Mouse (Mus musculus) limb, embryonic 13.5 days (tissue): ENCODE measurements around the gene Gm16253. TPM values are rescaled to one million over a fixed set of nuclear protein-coding genes. Genes with fewer than 3 reads are reported as not detected.
"Not testable (repeated sequence)": the region's sequence is repeated elsewhere in the genome, so short reads cannot be mapped to it uniquely, and the experiment has no call there.

Source experiments
- ATAC-seq: fragments of 200-750 bp; cut with Nextera tagmentation; 2 replicates; pipeline ENCODE4 v1.8.0; 2017; ENCODE audit warnings: low read depth, moderate number of reproducible peaks, moderate TSS enrichment; ENCODE audit not compliant: low FRiP score
- H3K27ac ChIP-seq: fragments of 300-500 bp; sonication (generic); 2 replicates; pipeline ENCODE4 v1.5.1; 2015; ENCODE audit warnings: inconsistent platforms, mild to moderate bottlenecking, moderate library complexity
- H3K27me3 ChIP-seq: fragments of 300-500 bp; sonication (generic); 2 replicates; pipeline ENCODE4 v1.6.1; 2015; ENCODE audit warnings: mild to moderate bottlenecking, inconsistent platforms
- H3K36me3 ChIP-seq: fragments of 300-500 bp; sonication (generic); 2 replicates; pipeline ENCODE4 v1.6.1; 2015; ENCODE audit warnings: inconsistent platforms, mild to moderate bottlenecking, moderate library complexity
- H3K4me1 ChIP-seq: fragments of 300-500 bp; sonication (generic); 2 replicates; pipeline ENCODE4 v1.6.1; 2015; ENCODE audit warnings: inconsistent platforms
- H3K4me2 ChIP-seq: fragments of 300-500 bp; sonication (generic); replicated peaks from 2 replicates; pipeline ENCODE4 v1.6.1; 2015; ENCODE audit warnings: inconsistent platforms, mild to moderate bottlenecking, moderate library complexity
- H3K4me3 ChIP-seq: fragments of 300-500 bp; sonication (generic); 2 replicates; pipeline ENCODE4 v1.5.1; 2015; ENCODE audit warnings: moderate library complexity, mild to moderate bottlenecking, inconsistent platforms
- H3K9ac ChIP-seq: fragments of 300-500 bp; sonication (generic); 2 replicates; pipeline ENCODE4 v1.6.1; 2015; ENCODE audit warnings: mild to moderate bottlenecking, inconsistent platforms
- H3K9me3 ChIP-seq: fragments of 300-500 bp; sonication (generic); 2 replicates; pipeline ENCODE4 v1.6.1; 2016; ENCODE audit warnings: inconsistent platforms
- WGBS: fragments of 180-500 bp; shearing (Covaris S2); methylation state at CpG from one replicate; pipeline ENCODE4 v1.1.7; 2015; 5-methylcytosine and 5-hydroxymethylcytosine counted together
- polyA plus RNA-seq: library from polyadenylated mRNA; unstranded; fragments of >200 nt; fragmentation: Nextera tagmentation; extraction: Ambion mirVana; gene quantifications from 2 replicates; pipeline ENCODE4 v1.2.1, GENCODE M21; 2015

The Gm16253 gene
- polyA plus RNA-seq, 1 experiment from 2014 or later, result 1.5 TPM

GRCm38 (mm10) chr3:96603311-96603710 lies 26.5 kb downstream of the Gm16253 start:
- 53% methylated on average over 5 of the region's 5 CpGs for WGBS
- H3K9ac ChIP-seq, result peak overlapping the region; percentile 87
- no peak for ATAC-seq
- peak overlapping the region; percentile 76 for H3K4me3 ChIP-seq
- peaks cover 20% of the 10 kb centered on the region; the same call in 1 of the 2 replicates for H3K36me3 ChIP-seq
- no peaks in the 10 kb centered on the region for H3K9me3 ChIP-seq
- peaks cover 9% of the 10 kb centered on the region; the same call in 1 of the 2 replicates for H3K27me3 ChIP-seq
- H3K4me1 ChIP-seq, result peaks cover 54% of the 10 kb centered on the region
- H3K4me2 ChIP-seq, result peak overlapping the region; percentile 84
- H3K27ac ChIP-seq, result peak overlapping the region; percentile 94; the same call in 1 of the 2 replicates

- H3K9me3 ChIP-seq, H3K4me3 ChIP-seq, H3K4me2 ChIP-seq, ATAC-seq, H3K27ac ChIP-seq, H3K9ac ChIP-seq, H3K27me3 ChIP-seq: not testable (repeated sequence)
- peaks cover 22% of the 10 kb centered on the region; the same call in 1 of the 2 replicates for H3K36me3 ChIP-seq
- WGBS, result 84% methylated on average over 4 of the region's 4 CpGs
- H3K4me1 ChIP-seq, result peaks cover 34% of the 10 kb centered on the region
These were observed 29.2 kb downstream of the Gm16253 start for GRCm38 (mm10) chr3:96606007-96606406.

GRCm38 (mm10) chr3:96606618-96607017 lies 29.8 kb downstream of the Gm16253 start:
- H3K9me3 ChIP-seq, result no peaks in the 10 kb centered on the region
- no peak overlapping the region for H3K9ac ChIP-seq
- H3K4me1 ChIP-seq, result peaks cover 34% of the 10 kb centered on the region
- ATAC-seq, result no peak
- H3K4me3 ChIP-seq, result no peak overlapping the region
- H3K36me3 ChIP-seq, result peaks cover 22% of the 10 kb centered on the region; the same call in 1 of the 2 replicates
- H3K4me2 ChIP-seq, result no peak overlapping the region
- WGBS, result 91% methylated on average over 4 of the region's 4 CpGs
- H3K27ac ChIP-seq, result no peak overlapping the region
- no peaks in the 10 kb centered on the region for H3K27me3 ChIP-seq

- no peak for ATAC-seq
- Histone ChIP-seq H3K9me3 (no peaks in the 10 kb centered on the region), H3K9ac (no peak overlapping the region), H3K4me3 (no peak overlapping the region), H3K27me3 (no peaks in the 10 kb centered on the region), H3K36me3 (peaks cover 74% of the 10 kb centered on the region), H3K4me1 (no peaks in the 10 kb centered on the region), H3K4me2 (no peak overlapping the region), H3K27ac (no peak overlapping the region)
- WGBS, result 84% methylated on average over 3 of the region's 3 CpGs
These were observed 41.2 kb downstream of the Gm16253 start for GRCm38 (mm10) chr3:96617941-96618340.

GRCm38 (mm10) chr3:96623201-96623600 lies 46.4 kb downstream of the Gm16253 start:
- Histone ChIP-seq H3K27ac (no peak overlapping the region), H3K9ac (no peak overlapping the region), H3K4me2 (no peak overlapping the region), H3K4me3 (no peak overlapping the region), H3K4me1 (no peaks in the 10 kb centered on the region), H3K9me3 (no peaks in the 10 kb centered on the region), H3K27me3 (no peaks in the 10 kb centered on the region), H3K36me3 (peaks cover 69% of the 10 kb centered on the region)
- WGBS, result 92% methylated on average over 4 of the region's 4 CpGs
- no peak for ATAC-seq

- Histone ChIP-seq H3K4me3 (peak within 1 kb of the TSS; percentile 78), H3K4me1 (peaks cover 22% of the 10 kb centered on the region), H3K36me3 (peaks cover 42% of the 10 kb centered on the region), H3K27ac (peak within 1 kb of the TSS; percentile 79), H3K9ac (peak within 1 kb of the TSS; percentile 84), H3K4me2 (peak within 1 kb of the TSS; percentile 83), H3K9me3 (no peaks in the 10 kb centered on the region), H3K27me3 (no peaks in the 10 kb centered on the region)
- peak; percentile 94 for ATAC-seq
- 1% methylated on average over 48 of the region's 48 CpGs for WGBS
These were observed 53.2 kb downstream of the Gm16253 start, which contains the start of gene Rbm8a for GRCm38 (mm10) chr3:96629729-96630600. TSS of gene Rbm8a (plus strand) at chr3:96629933.

Other genes starting within 250 kb of the Gm16253 start
- not detected in 2 replicates for gene BC107364, start 124.7 kb upstream of the Gm16253 start, polyA plus RNA-seq
- gene Hfe2, start 51.8 kb upstream of the Gm16253 start, polyA plus RNA-seq, result 10.3 and 10.6 TPM in 2 replicates
- 103 and 105 TPM in 2 replicates for gene Txnip, start 19.0 kb upstream of the Gm16253 start, polyA plus RNA-seq
- 48.8 and 55.6 TPM in 2 replicates for gene Polr3gl, start 17.2 kb downstream of the Gm16253 start, polyA plus RNA-seq
- 3.0 and 3.1 TPM in 2 replicates for gene Ankrd34a, start 19.7 kb downstream of the Gm16253 start, polyA plus RNA-seq
- 8.4 and 8.7 TPM in 2 replicates for gene Lix1l, start 24.2 kb downstream of the Gm16253 start, polyA plus RNA-seq
- gene Rbm8a, start 52.9 kb downstream of the Gm16253 start, polyA plus RNA-seq, result 156 and 157 TPM in 2 replicates
- 61.8 and 63.3 TPM in 2 replicates for gene Pex11b, start 58.4 kb downstream of the Gm16253 start, polyA plus RNA-seq
- 0.23 TPM in 2 replicates for gene Gm42957, start 58.5 kb downstream of the Gm16253 start, polyA plus RNA-seq
- 2.1 and 3.1 TPM in 2 replicates for gene Itga10, start 68.6 kb downstream of the Gm16253 start, polyA plus RNA-seq
- gene Ankrd35, start 93.1 kb downstream of the Gm16253 start, polyA plus RNA-seq, result 0.87 and 1.2 TPM in 2 replicates
- gene Pias3, start 119.4 kb downstream of the Gm16253 start, polyA plus RNA-seq, result 77.7 and 83.3 TPM in 2 replicates
- gene Nudt17, start 131.6 kb downstream of the Gm16253 start, polyA plus RNA-seq, result 13.8 TPM in 2 replicates
- gene Polr3c, start 150.6 kb downstream of the Gm16253 start, polyA plus RNA-seq, result 33.5 and 36.4 TPM in 2 replicates
- gene Rnf115, start 150.7 kb downstream of the Gm16253 start, polyA plus RNA-seq, result 53.0 and 53.1 TPM in 2 replicates